Comparison of ENCODE assay signal across 9 mouse cellular contexts in the genomic region with DNA sequence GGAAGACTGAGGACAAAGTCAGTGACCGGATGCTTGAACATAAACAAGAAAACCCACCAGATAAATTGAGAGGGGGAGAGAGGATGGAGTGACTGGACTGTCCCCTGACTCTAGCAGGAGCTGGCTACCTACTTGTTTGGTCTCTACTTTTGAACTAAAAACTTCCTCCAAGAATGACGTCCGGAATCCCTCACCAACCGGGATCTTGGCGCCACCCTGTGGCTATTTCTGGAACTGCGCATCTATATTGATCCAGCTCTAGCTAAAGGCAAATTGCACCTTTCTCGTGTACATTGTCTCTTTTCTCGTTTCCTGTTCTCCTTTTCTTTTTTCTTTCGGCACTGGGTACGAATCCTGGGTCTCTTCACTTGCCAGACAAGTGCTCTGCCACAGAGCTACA. TPM values are rescaled to one million over a fixed set of nuclear protein-coding genes. Genes with fewer than 3 reads are reported as not detected.
DNase-seq lines count a peak whose midpoint lies in the region; ATAC-seq lines count a peak whose summit lies in the region.
"Had no signal": no experiment of that assay in that cellular context is flagged by ENCODE, and none has a peak within 500 bp of the region (broad histone marks: within the 10 kb centered on the region; RNA-seq: fewer than 3 reads in every experiment).

No protein-coding gene starts in this region.

- 7% methylated on average over 10 of the region's 10 CpGs for WGBS in neural tube, embryonic 15.5 days
- 7% methylated on average over 10 of the region's 10 CpGs for WGBS in liver, embryonic 13.5 days (ENCODE audit: insufficient replicate concordance)

- ATAC-seq in neural tube, embryonic 15.5 days (ENCODE audit: low FRiP score): no peak
- no peak for ATAC-seq in liver, embryonic 13.5 days (ENCODE audit: low read depth)

- no peak overlapping the region for H3K9ac ChIP-seq in neural tube, embryonic 15.5 days (replicated peaks)
- H3K9ac ChIP-seq in liver, embryonic 13.5 days: no peak overlapping the region
- H3K9ac ChIP-seq: heart, embryonic 13.5 days had no signal

- H3K27ac ChIP-seq in neural tube, embryonic 15.5 days (replicated peaks): no peak overlapping the region
- H3K27ac ChIP-seq in liver, embryonic 13.5 days: no peak overlapping the region
- H3K27ac ChIP-seq: heart, embryonic 13.5 days had no signal

- peak; percentile 90 for DNase-seq in neural tube, embryonic 10.5 days (ENCODE audit: extremely low spot score, low spot score)
- peak; percentile 69 for DNase-seq in c-Kit-positive CD71-positive TER-119-positive erythroid progenitor cells, embryonic 14.5 days (ENCODE audit: low spot score)
- DNase-seq in frontal cortex, postnatal 10 days (ENCODE audit: low spot score in 2 of 2): peak; percentile 40 to 81
- peak; percentile 92 for DNase-seq in kidney, postnatal 10 days
- peak; percentile 22 for DNase-seq in liver, embryonic 13.5 days
- peak; percentile 74 for DNase-seq in retina, postnatal 7 days (ENCODE audit: low read depth, low spot score)
- peak; percentile 93 for DNase-seq in thymus, postnatal 4 days

- H3K9me3 ChIP-seq in neural tube, embryonic 15.5 days (replicated peaks): no peaks in the 10 kb centered on the region
- H3K9me3 ChIP-seq in liver, embryonic 13.5 days (replicated peaks): no peaks in the 10 kb centered on the region
- H3K9me3 ChIP-seq: heart, embryonic 13.5 days had no signal

- H3K4me2 ChIP-seq in neural tube, embryonic 15.5 days: no peak overlapping the region
- no peak overlapping the region for H3K4me2 ChIP-seq in liver, embryonic 13.5 days
- H3K4me2 ChIP-seq: heart, embryonic 13.5 days had no signal

- H3K4me1 ChIP-seq in neural tube, embryonic 15.5 days: no peaks in the 10 kb centered on the region
- H3K4me1 ChIP-seq in liver, embryonic 13.5 days (replicated peaks): no peaks in the 10 kb centered on the region

- H3K36me3 ChIP-seq in neural tube, embryonic 15.5 days: no peaks in the 10 kb centered on the region
- no peaks in the 10 kb centered on the region for H3K36me3 ChIP-seq in liver, embryonic 13.5 days
- H3K36me3 ChIP-seq: heart, embryonic 13.5 days had no signal

- no peak overlapping the region for H3K4me3 ChIP-seq in neural tube, embryonic 15.5 days (replicated peaks)
- no peak overlapping the region for H3K4me3 ChIP-seq in liver, embryonic 13.5 days (replicated peaks)
- H3K4me3 ChIP-seq: heart, embryonic 13.5 days had no signal

- no peaks in the 10 kb centered on the region for H3K27me3 ChIP-seq in neural tube, embryonic 15.5 days (replicated peaks)
- H3K27me3 ChIP-seq in liver, embryonic 13.5 days: 0 out of 2 replicates have a peak, but pooled peaks cover 14% of the 10 kb centered on the region

RNA-seq across cellular contexts. Expression of gene Tent5b, which starts 28.4 kb away (rescaled TPM):
- polyA plus RNA-seq in neural tube, embryonic 15.5 days (2015; fragmentation: Nextera tagmentation; extraction: Ambion mirVana): 0.26 and 0.57 TPM in 2 replicates
- 0.05 TPM in 1 of 2 replicates, not detected in the other for polyA plus RNA-seq in liver, embryonic 13.5 days (2015; fragmentation: Nextera tagmentation; extraction: Ambion mirVana)

RNA-seq across cellular contexts. Expression of gene Trnp1, which starts 46.8 kb away (rescaled TPM):
- polyA plus RNA-seq in neural tube, embryonic 15.5 days (2015; fragmentation: Nextera tagmentation; extraction: Ambion mirVana): 10.6 and 14.3 TPM in 2 replicates
- polyA plus RNA-seq in liver, embryonic 13.5 days (2015; fragmentation: Nextera tagmentation; extraction: Ambion mirVana): 0.06 TPM in 1 of 2 replicates, not detected in the other

Comparison
In these comparisons a context has a peak if more than half of its experiments do, and no peak if none do; other contexts are left out.
1. DNase-seq: peak in every context shown above with its lines; median percentile 93 in thymus, postnatal 4 days; 92 in kidney, postnatal 10 days; 90 in neural tube, embryonic 10.5 days; 74 in retina, postnatal 7 days; 69 in c-Kit-positive CD71-positive TER-119-positive erythroid progenitor cells, embryonic 14.5 days; 60 in frontal cortex, postnatal 10 days; 22 in liver, embryonic 13.5 days.
2. RNA of gene Trnp1, which starts 46.8 kb away (polyA plus RNA-seq): 10.6 to 14.3 TPM in neural tube, embryonic 15.5 days; 0.06 TPM in liver, embryonic 13.5 days; every median in the first group is over 10 times any median in the second.